Mouse (Mus musculus): ENCODE measurements around the gene Tmem59.

GRCm38 (mm10) chr4:107249471-107249870 lies 71.3 kb downstream of the Tmem59 start:
- TF ChIP-seq CTCF (IDR thresholded peaks at IDR 0.05; ENCODE audit: low read depth) (no peak), EP300 (IDR thresholded peaks at IDR 0.05; ENCODE audit: low read depth) (no peak)
